Mouse (Mus musculus) T-helper 17 cell (primary cell): ENCODE data around the gene Coasy.

Source experiments
- in situ Hi-C, 2 experiments: fragments of 300-600 bp; cut with MboI, MseI; formaldehyde crosslinking; loops; 1 replicate in 1 of 2; 2 replicates in 1 of 2; pipeline ENCODE4 v1.15.1; 2025; ENCODE audit warnings: high pct_unique_total_duplicates in 2 of 2

Gene Coasy

DNA sequence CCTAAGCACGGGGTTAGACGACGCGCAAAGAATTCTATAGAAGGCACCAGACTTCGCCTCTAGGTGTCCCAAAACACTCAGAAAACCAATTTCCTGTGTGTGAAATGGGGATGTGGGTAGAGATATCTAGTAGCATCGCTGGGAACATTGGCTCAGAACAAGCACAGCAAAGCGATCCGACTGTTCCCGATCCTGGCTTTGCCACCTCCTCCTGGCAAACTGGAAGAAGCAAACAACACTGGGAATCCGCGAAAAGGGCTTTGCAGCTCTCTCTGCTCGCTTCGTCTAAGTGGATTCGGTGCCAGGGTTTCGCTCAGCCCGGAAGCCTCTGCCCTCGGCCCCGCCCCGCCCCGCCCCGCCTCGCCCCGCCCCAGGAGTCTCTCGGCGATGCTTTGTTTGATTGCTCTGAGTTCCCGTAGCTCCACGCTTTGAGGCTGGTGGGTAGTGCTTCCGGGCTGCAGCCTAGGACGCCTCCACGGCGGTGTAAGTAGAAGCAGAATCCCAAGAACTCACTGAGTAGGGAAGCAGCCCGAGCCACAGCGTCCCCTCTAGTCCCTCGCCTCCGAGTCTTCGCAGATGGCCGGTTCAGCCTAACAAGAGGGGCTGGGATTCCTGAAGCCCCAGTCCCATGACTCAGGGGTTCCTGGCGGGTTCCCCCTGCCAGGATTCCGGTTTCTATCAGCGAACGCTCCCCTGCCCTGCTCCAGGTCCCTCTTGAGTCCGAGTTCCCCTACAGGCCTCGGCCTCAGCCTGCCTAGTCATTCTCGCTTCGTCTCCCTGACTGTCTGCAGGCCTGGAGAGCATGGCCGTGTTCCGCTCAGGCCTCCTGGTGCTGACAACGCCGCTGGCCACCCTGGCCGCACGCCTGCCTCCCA, at the start of gene Coasy:
Gene Coasy, plus strand, starts transcription at position 358 of the 875 bp plus-strand sequence.
- in situ Hi-C loops = loop anchor here in 1 of 2 experiments (5.0 kb wide), 1 partner anchor 100 kb away; no protein-coding TSS in a partner anchor

DNA sequence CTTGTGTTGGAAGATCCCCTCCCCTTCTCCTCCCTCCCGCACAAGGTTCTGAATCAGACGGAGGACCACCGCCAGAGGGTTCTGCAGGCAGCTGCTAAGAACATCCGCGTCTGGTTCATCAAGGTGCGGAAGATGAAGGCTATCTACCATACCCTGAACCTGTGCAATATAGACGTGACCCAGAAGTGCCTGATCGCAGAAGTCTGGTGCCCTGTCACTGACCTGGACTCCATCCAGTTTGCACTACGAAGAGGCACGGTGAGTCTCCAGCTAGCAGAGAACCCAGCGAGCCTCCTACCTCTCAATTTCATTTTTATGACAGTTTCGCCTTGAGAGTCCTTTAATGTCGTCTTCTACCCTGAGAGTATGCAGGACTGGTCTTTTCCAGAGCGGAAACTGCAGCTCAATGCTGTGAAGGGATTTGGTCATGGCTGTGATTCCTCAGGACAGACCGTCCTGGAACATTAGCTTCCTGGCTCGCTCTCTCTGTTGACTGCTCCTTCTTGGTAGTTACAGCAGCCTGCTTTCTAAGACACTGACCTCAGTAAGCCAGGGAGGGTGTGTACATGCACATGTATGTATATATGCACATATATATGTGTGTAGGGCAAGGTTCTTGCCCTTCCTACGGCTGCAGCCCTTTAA, 48.4 kb upstream of the Coasy start:
- in situ Hi-C loops = loop anchor here in 1 of 2 experiments (25.0 kb wide), 1 partner anchor 1122 kb away; the partner anchor contains the start of genes Gm11565 and Krtap31-1

DNA sequence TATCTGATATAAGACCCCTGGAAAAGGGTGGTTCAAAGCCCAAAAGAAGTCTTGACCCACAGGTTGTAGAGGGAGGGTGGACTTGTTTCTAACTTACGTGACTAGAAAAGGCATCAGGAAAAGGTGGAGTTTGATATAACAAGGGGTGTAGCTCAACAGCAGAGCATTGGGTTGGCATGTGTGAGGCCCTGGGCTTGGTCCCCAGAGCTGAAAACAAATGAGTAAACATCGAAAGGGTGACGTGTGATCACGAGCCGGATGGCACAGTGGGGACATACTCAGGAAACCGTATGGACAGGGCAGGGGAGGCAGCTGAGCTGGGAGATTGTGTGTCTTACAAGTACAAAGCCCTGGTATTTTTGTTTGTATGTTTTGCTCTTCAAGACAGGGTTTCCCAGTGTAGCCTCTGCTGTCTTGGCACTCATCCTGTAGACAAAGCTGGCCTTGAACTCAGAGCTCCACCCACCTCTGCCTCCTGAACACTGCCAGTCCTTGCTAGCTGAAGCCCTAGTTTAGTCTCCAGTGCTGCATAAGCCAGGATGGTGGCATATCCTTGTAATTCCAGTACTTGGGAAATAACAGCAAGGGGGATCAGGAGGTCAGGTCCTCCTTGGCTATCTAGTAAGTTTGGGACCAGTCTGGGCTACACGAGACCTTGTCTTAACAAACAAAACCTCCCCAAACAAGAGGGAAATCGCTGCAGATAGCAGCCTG, 47.6 kb upstream of the Coasy start:
- in situ Hi-C loops = loop anchor here in 1 of 2 experiments (25.0 kb wide), 1 partner anchor 1122 kb away; the partner anchor contains the start of genes Gm11565 and Krtap31-1

DNA sequence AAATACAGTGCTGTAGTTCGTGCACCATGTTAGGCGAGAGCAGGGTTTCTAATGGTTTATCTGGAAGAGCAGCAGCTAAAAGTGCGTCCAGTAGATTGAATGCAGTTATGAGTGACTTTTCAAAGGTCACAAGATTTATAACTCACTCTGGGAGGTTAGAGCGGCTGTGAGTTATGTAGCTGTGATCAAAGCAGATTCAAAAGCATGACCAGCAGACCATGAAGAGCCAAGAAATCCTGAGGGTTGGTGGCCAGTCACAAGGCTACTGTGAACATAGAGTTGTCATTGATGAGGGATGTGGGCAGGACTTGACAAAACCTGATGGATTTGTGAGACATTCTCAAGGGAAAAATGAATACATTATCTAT, 47.1 kb upstream of the Coasy start:
- in situ Hi-C loops = loop anchor here in 1 of 2 experiments (25.0 kb wide), 1 partner anchor 1123 kb away; the partner anchor contains the start of genes Gm11565 and Krtap31-1

DNA sequence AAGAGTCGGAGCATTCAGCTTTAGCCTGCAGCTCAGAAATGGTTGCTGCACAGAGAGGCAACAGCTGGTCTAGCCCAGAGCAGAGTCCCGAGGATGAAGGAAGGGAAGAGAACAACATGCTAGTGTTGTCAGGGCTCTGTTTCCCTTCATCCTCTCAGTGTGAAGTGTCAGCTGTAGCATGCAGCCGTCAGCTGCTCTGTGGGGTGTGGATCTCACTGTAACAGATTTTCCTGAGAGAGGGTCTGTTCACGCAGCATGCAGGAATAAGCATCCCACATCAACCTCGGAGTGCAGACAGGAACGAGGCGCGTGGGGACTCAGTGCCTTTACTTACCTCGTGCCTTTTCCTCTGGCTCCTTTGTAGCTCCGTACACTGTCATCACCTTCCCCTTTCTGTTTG, 44.6 kb upstream of the Coasy start:
- in situ Hi-C loops = loop anchor here in 1 of 2 experiments (25.0 kb wide), 1 partner anchor 1125 kb away; the partner anchor contains the start of genes Gm11565 and Krtap31-1

DNA sequence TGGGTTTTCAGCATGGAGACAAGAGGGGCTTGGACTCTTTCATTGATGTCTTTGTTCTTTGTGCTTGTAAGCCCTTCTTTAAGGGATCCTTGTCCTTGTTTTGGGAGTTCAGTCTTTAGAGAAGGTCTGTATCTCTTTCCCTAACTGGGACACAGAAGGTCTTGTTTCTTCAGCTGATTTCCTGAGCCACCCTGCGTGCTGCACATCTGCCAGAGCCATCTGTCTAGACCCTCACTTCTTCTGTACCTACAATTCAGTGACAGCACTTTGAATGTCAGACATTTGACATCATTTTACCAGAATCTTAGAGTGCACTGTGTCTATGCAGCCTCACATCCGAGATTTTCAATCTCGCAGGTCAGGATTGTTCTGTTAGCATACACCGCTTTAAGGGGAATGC, 36.5 kb upstream of the Coasy start:
- in situ Hi-C loops = loop anchor here in 1 of 2 experiments (25.0 kb wide), 1 partner anchor 1134 kb away; the partner anchor contains the start of genes Gm11565 and Krtap31-1

DNA sequence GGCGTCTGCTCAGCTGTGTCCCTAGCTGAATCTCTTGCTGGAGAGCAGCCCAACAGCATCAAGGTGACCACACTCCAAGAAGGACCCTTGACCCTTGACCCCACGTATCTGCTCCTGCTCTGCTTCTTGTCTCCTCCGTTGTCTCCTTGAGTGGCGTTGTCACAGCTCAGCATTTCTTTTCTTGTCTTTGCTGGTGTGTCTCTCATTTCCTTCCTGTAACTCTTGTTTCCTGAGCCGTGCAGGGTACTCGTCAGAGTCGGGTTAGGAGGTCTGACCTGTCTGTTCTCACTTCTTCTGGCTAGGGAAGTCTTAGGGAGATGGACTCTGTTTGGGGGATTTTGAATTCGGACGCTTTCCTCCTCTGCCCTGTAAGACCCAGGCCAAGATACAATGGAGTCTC, 35.9 kb upstream of the Coasy start:
- in situ Hi-C loops = loop anchor here in 1 of 2 experiments (25.0 kb wide), 1 partner anchor 1134 kb away; the partner anchor contains the start of genes Gm11565 and Krtap31-1

DNA sequence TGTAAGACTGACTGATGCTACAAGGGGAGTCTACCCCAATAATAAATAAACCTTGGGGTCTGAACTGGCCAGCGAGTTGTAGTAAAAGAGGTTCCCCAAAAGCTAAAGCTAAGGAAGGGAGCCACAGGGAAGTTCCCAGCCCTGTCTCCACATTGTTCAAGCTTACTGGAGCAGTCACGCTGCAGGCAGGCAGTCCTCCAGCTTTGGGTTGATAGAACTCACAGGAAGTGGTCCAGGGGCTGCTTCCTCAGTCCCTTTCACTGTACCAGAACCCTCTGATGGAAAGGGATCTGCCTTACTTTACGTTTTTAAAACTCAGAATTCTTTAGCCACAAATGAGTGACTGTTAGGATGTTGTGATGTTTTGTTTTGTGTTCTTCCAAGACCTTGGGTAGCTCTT, 34.9 kb upstream of the Coasy start:
- in situ Hi-C loops = loop anchor here in 1 of 2 experiments (25.0 kb wide), 1 partner anchor 1135 kb away; the partner anchor contains the start of genes Gm11565 and Krtap31-1

DNA sequence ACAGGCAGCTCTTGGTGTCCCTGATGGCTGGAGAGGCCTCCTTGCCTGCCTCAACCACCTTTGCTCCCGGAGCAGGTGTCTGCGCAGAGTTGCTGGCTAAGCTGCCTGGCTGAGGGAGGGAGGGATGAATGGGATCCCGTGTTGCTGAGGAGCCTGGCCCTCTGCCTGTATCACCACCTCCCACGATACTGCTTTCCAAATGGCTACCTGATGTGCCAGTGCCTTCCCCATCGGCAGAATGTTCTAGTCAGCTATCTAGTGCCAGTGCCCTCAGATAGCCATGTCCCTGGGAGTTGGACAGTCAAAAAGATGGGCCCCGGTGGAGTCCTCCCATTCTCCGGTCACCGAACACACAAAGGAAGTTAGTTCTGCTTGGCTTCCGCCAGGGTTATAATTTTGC, 32.0 kb upstream of the Coasy start:
- in situ Hi-C loops = no loop called here

DNA sequence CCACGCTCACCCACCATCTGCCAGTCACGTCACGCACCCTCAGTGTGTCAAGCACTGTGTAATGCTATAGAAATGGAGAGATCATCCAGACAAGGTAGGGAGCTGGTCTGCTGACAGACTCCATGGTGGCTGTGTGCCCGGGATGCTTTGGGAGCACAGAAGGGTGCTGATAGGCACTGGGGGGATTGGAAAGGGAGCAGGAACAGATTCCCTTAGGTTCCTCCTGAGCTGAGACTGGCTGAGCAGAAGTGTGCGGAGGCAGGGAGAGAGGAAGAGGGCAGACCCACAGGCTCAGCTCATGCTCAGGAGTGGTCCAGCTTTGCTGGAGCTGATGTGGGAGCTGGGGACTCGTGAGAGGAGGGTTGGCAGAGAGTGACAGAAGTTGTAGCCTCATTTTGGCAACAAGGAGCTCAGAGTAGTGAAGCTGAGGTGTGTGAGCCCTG, 31.3 kb upstream of the Coasy start:
- in situ Hi-C loops = no loop called here

DNA sequence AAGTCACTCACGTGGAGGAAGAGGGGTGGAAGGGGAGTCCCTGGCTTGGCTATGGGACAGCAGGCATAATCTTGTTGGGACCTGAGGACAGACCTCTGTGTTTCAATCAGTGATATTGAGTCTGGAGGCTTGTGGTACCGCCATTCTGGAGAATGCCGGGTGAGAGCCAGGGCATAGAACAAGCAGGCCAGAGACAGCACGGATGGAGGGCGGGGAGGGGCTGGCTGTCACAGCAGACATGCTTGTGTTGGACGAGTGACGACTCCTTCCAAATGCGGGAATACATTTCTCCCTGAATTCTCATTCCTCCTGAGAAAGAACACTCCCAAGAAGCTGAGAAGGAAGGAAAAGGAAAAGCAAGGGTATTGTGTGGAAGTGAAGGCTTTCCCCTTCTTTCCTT, 30.7 kb upstream of the Coasy start:
- in situ Hi-C loops = no loop called here

DNA sequence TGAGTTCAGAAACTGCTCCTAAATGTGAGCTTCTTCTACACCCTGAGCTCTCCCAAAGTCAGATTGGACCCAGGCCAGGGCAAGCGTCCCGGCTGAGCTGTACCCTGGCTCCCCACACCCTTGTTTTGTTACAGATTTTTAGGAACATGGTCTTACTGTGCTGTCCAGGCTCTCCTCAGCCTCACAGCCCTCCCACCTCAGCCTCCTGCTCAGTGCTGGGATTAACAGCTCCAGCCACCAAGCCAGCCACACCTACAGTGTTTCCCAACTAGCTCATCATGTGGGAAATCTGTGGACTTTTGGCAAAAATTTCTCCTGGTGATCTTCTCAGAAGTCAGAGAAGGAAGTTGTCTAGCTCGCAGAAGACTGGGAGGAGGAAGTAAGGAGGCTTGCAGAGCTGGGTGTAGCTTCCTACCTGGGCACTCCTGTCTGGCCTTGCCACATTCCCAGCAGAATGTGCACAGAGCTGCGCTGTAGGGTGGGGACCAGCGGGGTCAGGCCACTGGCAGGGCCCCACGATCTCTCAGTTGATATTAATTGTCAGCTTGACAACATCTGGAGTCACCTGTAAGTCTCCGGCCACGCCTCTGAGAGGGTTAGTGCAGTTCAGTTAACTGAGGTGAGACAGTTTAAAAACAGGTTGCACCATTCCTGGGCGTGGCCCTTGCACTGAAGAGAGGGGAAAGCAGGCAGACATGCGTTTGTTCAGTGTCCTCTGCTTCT, 29.5 kb upstream of the Coasy start:
- in situ Hi-C loops = no loop called here

DNA sequence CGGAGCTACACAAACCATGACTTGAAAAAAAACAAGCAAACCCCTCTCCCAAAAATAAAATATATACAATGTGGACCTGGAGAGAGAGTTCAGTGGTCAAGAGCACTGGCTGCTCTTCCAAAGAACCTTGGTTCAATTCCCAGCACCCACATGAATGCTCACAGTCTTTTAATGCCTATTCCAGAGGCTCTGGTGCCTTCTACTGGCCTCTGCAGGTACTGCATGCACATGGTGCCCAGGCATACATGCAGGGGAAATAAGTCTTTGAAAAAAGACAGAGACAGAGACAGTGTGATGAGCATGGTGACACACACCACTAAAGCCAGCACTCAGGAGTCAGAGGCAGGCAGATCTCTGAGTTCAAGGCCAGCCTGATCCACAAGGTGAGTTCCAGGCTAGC, 28.4 kb upstream of the Coasy start:
- in situ Hi-C loops = no loop called here

DNA sequence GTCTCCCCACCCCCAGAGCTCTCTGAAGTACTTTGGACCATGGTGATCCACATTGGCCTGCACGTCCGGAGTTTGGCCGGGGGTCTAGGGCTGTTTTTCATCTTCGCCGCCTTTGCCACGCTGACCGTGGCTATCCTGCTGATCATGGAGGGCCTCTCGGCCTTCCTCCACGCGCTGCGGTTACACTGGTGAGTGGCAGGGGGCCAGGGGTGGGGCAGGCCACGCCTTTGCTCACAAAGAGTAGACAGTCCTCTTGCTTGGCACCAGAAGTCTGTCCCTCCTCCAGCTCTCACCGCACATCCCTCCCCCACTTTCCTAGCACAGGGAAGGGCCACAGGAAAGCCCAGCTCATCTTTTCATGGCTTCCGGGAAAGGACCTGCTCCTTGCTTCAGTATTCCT, 26.9 kb upstream of the Coasy start:
- in situ Hi-C loops = loop anchor here in 1 of 2 experiments (5.0 kb wide), 1 partner anchor 73 kb away; no protein-coding TSS in a partner anchor

DNA sequence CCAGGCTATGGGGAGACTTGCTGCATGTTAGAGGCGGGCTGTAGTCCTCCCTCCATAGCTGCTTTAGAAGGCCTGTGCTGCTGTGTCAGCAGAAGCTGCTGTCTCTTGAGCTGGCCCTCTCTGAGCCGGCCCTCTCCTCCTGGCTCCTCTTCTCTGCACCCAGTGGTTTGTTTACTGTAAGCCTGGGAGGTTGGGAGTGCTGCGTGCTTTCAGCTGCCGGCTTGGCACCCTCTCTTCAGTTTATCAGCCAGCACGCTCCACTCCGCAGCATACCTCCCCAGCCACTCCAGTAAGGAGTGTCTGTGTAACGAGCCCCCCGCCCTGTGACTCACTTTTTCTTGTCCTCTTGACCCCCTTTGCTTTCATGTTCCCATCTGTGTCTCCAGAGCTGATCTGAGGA, 25.5 kb upstream of the Coasy start:
- in situ Hi-C loops = loop anchor here in 1 of 2 experiments (5.0 kb wide), 1 partner anchor 75 kb away; no protein-coding TSS in a partner anchor

DNA sequence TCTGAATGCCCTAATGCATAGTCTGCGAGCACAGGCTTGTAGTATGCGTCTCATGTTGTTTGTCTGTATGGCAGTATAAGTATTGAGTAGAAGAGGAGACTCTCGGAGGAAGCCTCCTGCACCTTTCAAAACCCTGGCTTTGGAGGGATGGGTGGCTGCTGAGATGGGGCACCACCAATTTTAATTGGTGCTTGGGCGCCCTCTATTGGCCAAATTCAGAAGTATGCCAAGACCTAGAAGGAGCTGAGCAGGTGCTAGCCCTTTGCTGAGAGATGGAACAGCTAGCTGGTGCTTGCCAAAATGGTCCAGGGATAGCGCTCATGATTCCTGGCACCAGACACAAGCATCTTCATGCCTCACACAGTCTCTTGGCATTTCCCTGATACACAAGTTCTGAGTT, 24.5 kb upstream of the Coasy start:
- in situ Hi-C loops = loop anchor here in 1 of 2 experiments (5.0 kb wide), 1 partner anchor 76 kb away; no protein-coding TSS in a partner anchor

DNA sequence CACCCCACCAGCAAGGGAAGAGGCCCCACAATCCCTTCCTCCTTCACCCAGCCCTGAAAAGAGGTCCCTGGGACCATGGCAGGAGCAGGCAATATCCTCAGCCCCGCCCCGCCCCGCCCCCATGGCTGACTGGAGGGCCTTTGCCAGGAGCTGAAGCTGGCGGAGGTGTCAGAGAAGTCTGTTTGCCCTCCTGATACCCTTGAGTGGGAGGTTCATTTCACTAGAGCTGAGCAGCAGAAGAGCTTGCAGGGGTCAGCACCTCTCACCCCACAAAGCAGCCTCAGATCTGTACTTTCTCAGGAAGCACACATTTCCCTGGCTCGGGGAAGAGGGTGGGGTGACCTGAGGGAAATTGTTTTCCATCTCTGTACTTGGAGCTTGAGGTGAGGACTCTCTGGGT, 23.6 kb upstream of the Coasy start:
- in situ Hi-C loops = loop anchor here in 1 of 2 experiments (5.0 kb wide), 1 partner anchor 76 kb away; no protein-coding TSS in a partner anchor

DNA sequence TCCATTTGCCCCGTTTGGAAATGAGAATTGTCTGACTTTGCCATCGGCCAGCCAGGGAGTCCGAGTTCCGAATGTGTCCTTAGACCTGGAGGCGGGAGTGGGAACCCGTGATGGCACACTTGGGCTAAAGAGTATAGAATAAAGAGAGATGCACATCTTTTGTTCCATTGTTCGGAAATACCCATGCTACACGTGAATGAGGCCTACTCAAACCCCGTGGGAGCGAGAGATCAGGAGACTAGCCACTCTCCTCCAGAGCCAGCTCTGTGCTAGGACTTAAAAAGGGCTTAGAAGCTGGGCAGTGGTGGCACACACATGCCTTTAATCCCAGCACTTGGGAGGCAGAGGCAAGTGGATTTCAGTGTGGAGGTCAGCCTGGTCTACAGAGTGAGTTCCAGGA, 22.9 kb upstream of the Coasy start:
- in situ Hi-C loops = loop anchor here in 1 of 2 experiments (5.0 kb wide), 1 partner anchor 77 kb away; no protein-coding TSS in a partner anchor

DNA sequence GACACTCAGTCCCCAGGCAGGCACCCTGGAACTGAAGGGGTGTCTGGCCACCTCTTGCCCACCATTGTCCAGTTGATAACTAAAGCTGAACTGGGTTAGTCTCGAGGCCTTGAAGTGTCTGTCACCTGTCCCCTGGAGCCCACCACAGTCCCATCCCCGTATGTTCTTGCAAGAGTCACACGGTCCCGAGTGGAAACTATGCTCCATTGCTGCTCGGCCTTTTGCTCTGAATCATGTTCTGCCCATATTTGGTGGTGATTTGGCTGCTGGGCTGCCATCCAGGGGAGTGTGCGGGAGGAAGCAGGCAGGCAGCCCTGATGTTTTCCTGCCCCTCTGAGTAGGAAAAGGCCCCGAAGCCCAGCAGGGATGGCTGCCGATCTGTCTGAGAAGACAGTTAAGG, 22.2 kb upstream of the Coasy start:
- in situ Hi-C loops = loop anchor here (5.0 to 10.0 kb wide), 2 partner anchors 78 to 165 kb away; no protein-coding TSS in a partner anchor

DNA sequence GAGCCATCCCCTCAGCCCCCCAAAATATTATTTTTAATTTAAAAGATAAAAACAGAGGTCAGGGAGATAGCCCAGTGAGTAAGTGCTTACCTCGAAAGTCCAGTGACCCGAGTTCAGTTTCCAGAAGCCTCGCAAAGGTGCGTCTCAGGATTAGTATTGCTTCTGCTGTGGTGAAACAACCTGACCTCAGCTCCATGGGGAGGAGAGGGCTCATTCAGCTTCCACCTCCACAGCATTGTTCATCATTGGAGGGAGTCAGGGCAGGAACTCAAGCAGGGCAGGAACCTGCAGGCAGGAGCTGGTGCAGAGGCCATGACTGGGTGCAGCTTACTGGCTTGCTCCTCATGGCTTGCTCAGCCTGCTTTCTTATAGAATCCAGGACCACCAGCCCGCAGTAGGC, 21.3 kb upstream of the Coasy start:
- in situ Hi-C loops = loop anchor here (5.0 to 10.0 kb wide), 2 partner anchors 79 to 166 kb away; no protein-coding TSS in a partner anchor
